Mouse (Mus musculus) left cerebral cortex, adult 18-20 months (tissue): ENCODE measurements at regions not wholly inside any gene's neighbourhood (a gene's known extent, or its start where the extent isn't known, plus 50 kb on each side); places are given as distances from the start of the nearest gene placed in this dataset.

Source experiments
- DNase-seq, 2 experiments: peaks; one replicate each; pipeline ENCODE4 v3.0.0; 2021 to 2022; ENCODE audit warnings: low spot score in 2 of 2, mixed read lengths in 1 of 2

DNA sequence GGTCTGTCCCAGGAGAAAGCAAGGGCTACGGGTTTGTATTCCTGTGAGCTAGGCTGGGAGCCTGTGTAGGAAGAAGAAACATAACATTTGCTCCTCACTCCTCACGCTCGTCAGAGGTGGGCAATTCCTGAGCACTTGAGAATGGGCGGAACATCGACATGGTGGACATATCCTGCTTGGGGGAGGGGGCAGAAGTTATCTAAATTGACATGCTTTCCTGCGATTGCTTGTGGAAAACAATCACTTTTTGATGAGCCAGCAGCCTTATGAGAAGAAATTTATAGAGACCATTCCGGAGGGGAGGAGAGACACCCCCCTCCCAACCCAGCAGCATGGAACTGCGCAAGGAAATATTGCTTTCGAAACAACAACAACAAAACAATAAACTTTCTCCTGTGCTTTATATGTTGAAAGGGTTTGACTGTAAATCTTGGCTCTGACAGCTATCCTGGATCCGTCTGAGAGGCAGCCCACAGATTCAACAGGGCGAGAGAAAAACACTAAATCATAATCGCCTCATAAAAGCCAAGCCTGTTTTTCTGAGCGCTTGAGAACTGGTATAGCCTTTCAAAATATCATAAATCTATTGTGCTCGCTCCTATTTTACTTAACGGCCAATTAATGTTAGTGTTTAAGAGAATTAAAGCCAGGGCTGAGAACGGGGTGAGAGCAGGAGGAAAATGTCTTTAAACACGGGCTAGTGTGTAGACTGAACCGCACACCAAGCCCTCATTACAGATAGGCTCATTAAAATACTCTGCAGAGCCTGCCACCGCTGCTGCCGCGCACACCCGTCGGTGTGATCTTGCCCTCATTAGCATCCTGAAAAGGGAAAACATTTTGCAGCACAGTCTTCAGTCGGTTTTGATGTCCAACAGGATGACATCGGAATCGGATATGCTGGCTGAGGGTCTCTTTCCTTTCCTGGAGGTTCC, 242.0 kb downstream of the Cd83 start:
- no peak for DNase-seq

DNA sequence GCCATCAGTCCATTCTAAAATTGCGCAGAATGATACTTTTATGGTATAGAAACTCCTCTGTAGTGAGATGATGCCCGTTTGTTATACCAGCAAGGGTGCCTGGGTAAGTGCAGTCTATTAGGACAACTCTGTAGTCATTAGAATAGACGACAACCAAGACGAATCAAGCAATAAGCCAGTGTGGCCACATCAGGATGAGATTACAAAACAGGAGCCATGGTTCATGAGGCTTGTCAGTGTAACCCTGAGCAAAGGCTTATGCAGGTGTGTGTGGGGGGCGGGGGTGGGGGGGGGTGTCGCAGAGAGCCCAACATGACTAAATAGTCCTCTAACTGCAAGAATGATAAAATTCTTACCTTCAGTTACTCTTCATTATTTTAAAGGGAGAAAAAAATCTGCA, 243.5 kb downstream of the Cd83 start:
- no peak for DNase-seq

DNA sequence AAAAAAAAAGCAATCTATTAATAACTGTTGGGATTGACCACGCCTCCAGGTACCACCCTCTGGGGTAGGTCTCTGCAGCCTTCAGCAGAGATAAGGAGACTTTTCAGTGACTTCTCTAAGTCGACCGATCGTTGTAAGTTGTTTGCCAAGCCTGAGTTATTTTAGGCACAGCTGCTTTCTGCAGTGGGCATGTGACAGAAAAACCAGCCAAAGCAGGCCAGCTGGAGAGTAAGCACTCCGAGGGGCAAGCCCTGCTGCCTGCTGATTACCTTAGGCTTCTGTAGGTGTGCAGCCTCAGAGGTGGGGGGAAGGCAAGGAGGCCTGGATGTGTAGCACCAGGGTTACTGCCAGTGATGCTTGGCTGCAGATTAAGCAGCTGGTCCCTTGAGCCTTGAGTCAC, 246.0 kb downstream of the Cd83 start:
- peak in 1 of 2 experiments; percentile 26 for DNase-seq

DNA sequence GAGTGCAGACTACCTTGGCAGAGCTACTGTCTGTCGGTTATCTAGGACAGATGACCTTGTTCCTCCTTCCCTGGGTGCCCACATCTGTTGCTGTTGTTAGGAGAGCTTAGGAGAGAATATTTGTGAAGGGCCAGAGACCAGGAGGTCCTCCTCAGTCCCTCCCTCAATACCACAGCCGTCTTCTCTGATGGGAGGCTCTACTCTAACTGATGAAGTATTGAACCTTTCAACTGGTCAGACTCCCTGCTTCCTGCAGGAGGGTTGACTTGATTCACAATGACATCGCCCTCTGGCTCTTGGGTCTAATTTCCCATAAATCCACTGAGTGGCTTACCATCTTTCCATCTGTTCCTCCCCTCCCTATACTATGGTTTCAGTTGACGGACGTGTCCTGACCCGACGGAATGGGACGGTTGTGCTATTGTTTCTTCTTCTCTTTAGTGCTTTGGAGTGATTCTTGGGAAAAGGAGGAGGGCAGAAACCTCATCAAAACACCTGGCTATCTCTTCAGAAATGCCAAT, 253.3 kb downstream of the Cd83 start:
- no peak for DNase-seq

DNA sequence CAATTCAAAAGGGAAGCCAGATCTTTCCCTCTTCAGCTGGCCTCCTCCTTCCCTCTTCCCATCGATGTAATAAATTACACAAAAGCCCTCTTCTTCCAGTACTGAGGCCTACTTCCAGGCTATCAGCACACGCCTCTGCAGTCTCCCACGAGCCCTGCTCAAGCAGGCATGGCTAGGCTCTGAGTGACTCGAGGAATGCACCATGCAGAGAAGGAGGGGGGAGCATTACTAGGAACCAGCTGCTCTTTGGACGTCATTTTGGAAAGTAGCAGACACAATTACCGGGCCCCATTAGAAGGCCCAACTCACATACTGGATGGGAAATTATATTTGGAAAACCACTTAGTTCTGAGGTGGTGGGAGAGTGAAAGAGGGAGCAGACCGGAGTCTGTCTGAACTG, 253.7 kb downstream of the Cd83 start:
- peak in 1 of 2 experiments; percentile 23 for DNase-seq

GRCm38 (mm10) chr13:44040640-44041039, 256.1 kb downstream of the Cd83 start:
- no peak for DNase-seq

- DNase-seq: no peak
Observed at GRCm38 (mm10) chr13:44042730-44043493, 258.3 kb downstream of the Cd83 start.

DNA sequence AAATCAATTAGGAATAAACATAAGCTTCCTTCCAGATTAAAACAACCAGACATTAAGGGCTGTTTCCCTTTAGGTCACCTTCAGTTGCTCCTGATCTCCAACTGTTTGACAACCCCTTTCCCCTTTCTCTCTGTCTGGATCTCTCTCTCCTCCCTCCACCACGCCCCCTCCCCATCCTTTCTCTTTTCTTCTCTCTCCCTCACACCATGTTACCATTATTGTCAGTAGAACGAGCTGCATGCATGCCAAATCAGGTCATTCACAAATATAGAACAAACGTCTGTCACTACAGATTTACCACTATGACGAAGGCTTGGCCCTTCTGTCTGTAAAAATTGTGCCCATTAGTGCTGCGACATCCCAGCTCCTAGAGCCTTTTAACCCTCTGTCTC, 258.9 kb downstream of the Cd83 start:
- no peak for DNase-seq

DNA sequence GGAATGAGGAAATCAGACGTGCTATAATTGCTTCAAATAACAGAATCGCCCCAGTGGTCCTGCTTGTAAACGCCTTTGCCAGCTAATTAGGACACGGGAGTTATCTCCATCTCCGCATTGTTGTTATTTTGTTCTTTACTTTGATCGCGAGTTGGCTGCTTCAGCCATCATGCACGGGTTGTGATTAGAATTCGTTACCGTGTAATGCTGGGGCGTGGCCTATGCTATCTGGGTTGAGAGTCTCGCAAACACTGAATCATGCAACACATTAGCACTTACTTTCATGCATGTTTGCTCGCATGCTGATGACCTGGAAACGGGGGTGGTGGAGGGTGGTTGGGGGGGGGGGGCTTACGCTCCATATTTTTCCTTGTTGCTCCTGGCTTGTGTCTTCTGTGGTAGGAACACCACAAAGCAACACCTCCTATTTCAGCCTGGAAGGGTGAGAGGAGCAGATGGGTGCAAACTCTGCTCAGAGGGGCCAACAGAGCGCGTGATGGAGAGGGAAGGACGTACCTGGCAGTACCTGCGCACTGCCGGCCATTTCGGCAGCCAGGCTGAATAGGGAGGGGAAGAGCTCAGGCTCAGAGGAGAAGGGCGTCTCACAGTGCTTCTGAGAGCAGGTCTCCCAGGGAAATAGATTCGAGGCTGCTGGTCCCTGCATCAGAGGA, 260.1 kb downstream of the Cd83 start:
- DNase-seq: no peak

DNA sequence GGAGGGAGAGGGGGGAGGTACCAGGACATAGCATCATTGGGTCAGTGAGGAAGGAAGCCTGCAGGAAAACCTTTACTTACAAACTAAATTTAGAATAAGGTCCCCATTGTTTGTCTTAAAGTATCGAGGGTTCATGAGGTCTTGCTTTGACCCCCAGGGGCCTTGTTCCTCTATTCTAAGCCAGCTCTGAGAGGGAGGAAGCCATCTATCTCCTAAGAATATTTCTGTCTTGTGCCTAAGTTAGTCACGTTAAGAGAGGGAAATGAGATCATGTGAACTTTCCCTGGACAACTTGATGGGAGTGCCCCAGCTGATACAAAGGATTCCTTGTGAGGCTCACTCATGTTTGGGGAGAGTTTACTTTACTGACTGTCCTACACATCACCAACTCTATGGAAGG, 261.9 kb downstream of the Cd83 start:
- DNase-seq: no peak

- DNase-seq: no peak
Observed at GRCm38 (mm10) chr13:44054157-44054556, 269.6 kb downstream of the Cd83 start.

DNA sequence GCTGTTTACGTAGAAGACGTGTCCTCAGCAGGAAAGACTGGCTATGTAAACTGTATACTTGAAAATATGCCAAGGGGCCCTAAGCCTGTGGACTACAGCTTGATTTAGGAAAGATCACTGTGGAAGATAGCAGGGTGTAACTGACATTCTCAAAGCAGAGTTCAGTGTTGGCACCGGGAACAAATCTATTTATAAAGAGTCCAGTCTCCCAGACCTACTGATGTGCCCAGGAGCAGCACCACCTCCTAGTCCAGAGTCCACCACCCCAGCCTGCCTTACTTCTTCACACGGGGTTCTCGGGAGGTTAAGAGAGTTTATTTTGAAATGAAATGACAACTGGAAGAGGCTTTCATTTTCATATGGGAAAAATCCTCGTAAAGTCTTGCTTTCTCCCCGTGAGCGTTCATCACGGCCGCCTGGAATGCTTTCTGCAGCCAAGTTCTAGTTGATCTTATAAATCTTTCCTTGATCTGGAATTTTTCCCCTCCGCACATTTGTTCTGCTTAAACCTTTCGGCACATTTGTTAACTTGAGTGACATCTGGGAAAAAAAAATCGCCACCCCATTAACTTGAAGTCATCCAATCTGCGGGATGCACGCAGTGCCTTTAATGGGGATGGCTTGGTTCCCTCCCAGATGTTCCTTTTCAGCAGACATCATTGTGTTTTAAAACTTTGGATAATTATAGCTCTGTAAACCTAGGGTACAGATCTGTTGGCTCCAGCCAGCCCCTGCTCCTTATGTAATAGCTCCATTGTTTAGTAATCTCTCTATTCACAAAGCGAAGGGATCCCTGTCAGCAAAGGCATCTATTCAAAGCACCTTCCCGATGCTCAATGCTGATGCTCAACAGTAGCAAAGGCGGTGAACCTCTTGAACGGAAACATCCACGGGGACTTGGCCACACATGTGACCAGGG, 271.3 kb downstream of the Cd83 start:
- DNase-seq: peak in 1 of 2 experiments; percentile 8

- DNase-seq: no peak
Observed at GRCm38 (mm10) chr13:44056716-44057115, 272.1 kb downstream of the Cd83 start.

DNA sequence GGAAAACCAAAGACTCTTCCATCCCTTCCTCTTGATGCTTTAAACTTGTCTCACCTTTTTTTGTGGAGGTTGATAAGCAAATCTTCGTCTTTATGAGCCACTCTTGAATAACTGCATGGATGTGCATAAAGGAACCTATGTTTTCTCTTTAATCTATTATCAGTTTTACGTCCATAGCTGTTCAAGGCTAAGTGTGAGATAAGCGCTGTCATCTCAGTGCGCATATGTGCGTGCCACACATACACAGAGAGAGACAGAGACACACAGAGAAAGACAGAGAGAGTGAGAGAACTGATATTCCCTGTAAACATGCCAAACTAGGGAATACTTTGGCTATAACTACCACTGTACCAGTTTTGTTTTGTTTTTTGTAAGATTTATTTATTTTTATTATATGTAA, 273.0 kb downstream of the Cd83 start:
- DNase-seq: no peak

- DNase-seq: no peak
Observed at GRCm38 (mm10) chr13:44058277-44058676, 273.7 kb downstream of the Cd83 start.

DNA sequence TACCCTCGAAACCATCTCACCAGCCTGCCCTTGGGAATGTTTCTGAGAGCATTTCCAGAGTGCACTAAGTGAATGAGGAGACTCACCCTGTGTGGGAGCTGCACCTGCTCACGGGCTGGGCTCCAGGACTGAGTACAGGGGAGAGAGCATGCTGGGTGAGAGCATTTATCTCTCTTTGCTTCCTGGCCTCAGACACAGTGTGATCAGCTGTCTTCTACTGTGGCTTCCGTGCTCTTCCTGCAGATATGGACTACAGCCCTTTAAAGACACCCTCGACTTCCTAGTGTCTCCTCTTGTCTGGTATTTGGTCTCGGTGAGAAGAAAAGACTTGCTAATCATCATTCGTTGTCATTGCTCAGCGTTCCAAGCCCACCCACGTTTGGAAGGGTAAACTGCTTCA, 274.9 kb downstream of the Cd83 start:
- DNase-seq: no peak

GRCm38 (mm10) chr13:44061286-44061685, 276.7 kb downstream of the Cd83 start:
- no peak for DNase-seq

- no peak for DNase-seq
Observed at GRCm38 (mm10) chr13:44061721-44062300, 277.2 kb downstream of the Cd83 start.

GRCm38 (mm10) chr13:44063317-44063716, 278.7 kb downstream of the Cd83 start:
- no peak for DNase-seq

DNA sequence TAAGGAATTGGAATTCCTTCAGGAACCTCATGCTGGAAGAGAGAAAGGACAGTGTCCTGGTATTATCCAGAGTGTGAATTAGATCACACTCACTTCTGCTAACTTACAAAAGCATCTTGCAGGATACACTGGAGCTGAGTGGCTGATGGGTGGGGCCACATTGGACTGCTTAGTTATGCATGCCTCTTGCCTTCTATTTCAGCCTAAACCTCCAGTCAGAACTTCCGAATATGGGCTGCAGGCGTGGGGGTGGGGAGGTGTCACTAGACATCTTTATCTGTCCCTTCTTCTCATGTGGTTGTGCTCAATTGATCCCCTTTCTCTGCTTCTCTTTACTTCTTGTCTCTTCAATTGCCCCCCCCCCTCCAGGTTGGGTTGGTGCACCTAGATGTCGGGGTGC, 279.5 kb downstream of the Cd83 start:
- DNase-seq: no peak
